Mouse (Mus musculus): ENCODE data around the gene Lat2. TPM values are rescaled to one million over a fixed set of nuclear protein-coding genes. Genes with fewer than 3 reads are reported as not detected.
"Not testable (repeated sequence)": the region's sequence is repeated elsewhere in the genome, so short reads cannot be mapped to it uniquely, and the experiment has no call there.

The Lat2 gene
- 0.65 TPM for polyA plus RNA-seq (2021)

- no peak for TF ChIP-seq CTCF (IDR thresholded peaks at IDR 0.05)
- ChIA-PET POLR2A (no interaction called here), CTCF (interaction anchor here (1.4 kb wide), 1 partner anchor 121 kb away, joined by 3 read pairs; no protein-coding TSS in a partner anchor)
- in situ Hi-C loops (cut with MboI; ENCODE audit: low pct_unique_long_range_greater_than_20kb): no loop called here
- DNase-seq (ENCODE audit: low read depth, low spot score): no peak
- no peak for ATAC-seq
- no peaks in the 10 kb centered on the region for H3K27me3 ChIP-seq
These were observed at the start of gene Lat2 for GRCm38 (mm10) chr5:134614802-134615201. Lat2 (minus strand) TSS chr5:134615025.

GRCm38 (mm10) chr5:134656708-134657107, 41.9 kb upstream of the Lat2 start:
- DNase-seq (ENCODE audit: low read depth, low spot score) (no peak), ATAC-seq (no peak)
- in situ Hi-C loops (cut with MboI; ENCODE audit: low pct_unique_long_range_greater_than_20kb): no loop called here
- CTCF ChIA-PET: no interaction called here
- no peak for TF ChIP-seq CTCF (IDR thresholded peaks at IDR 0.05)
- POLR2A ChIA-PET: no interaction called here
- H3K27me3 ChIP-seq: no peaks in the 10 kb centered on the region

GRCm38 (mm10) chr5:134652015-134652414, 37.2 kb upstream of the Lat2 start:
- POLR2A ChIA-PET: no interaction called here
- in situ Hi-C loops (cut with MboI; ENCODE audit: low pct_unique_long_range_greater_than_20kb): no loop called here
- no peak for ATAC-seq
- CTCF ChIA-PET: interaction anchor here (1.3 to 1.5 kb wide), 2 partner anchors 33 to 37 kb away, joined by 3 to 5 read pairs; partner anchors contain the start of gene Limk1
- no peak for DNase-seq (ENCODE audit: low read depth, low spot score)
- no peak for TF ChIP-seq CTCF (IDR thresholded peaks at IDR 0.05)
- no peaks in the 10 kb centered on the region for H3K27me3 ChIP-seq

- H3K27me3 ChIP-seq: no peaks in the 10 kb centered on the region
- no peak for ATAC-seq
- peak; percentile 88 for TF ChIP-seq CTCF (IDR thresholded peaks at IDR 0.05)
- in situ Hi-C loops (cut with MboI; ENCODE audit: low pct_unique_long_range_greater_than_20kb): no loop called here
- CTCF ChIA-PET: interaction anchor here (1.1 to 1.5 kb wide), 4 partner anchors 32 to 100 kb away, joined by 3 to 5 read pairs (median 4); partner anchors contain the start of gene Limk1
- POLR2A ChIA-PET: no interaction called here
- no peak for DNase-seq (ENCODE audit: low read depth, low spot score)
These were observed 36.1 kb upstream of the Lat2 start for GRCm38 (mm10) chr5:134650926-134651325.

- H3K27me3 ChIP-seq; ATAC-seq; CTCF ChIA-PET; POLR2A ChIA-PET; DNase-seq (ENCODE audit: low read depth, low spot score); in situ Hi-C loops (cut with MboI; ENCODE audit: low pct_unique_long_range_greater_than_20kb): not testable (repeated sequence)
These were observed 34.2 kb upstream of the Lat2 start for GRCm38 (mm10) chr5:134648976-134649375.

GRCm38 (mm10) chr5:134647394-134647793, 32.6 kb upstream of the Lat2 start:
- H3K27me3 ChIP-seq: no peaks in the 10 kb centered on the region
- TF ChIP-seq CTCF (IDR thresholded peaks at IDR 0.05): no peak
- ATAC-seq (no peak), DNase-seq (ENCODE audit: low read depth, low spot score) (no peak)
- ChIA-PET POLR2A (no interaction called here), CTCF (no interaction called here)
- in situ Hi-C loops (cut with MboI; ENCODE audit: low pct_unique_long_range_greater_than_20kb): no loop called here

- in situ Hi-C loops (cut with MboI; ENCODE audit: low pct_unique_long_range_greater_than_20kb): no loop called here
- H3K27me3 ChIP-seq: no peaks in the 10 kb centered on the region
- CTCF ChIA-PET: no interaction called here
- peak; percentile 40 for TF ChIP-seq CTCF (IDR thresholded peaks at IDR 0.05)
- DNase-seq (ENCODE audit: low read depth, low spot score) (no peak), ATAC-seq (no peak)
- POLR2A ChIA-PET: no interaction called here
These were observed 31.6 kb upstream of the Lat2 start for GRCm38 (mm10) chr5:134646461-134646860.

GRCm38 (mm10) chr5:134644643-134645118, 29.9 kb upstream of the Lat2 start:
- in situ Hi-C loops (cut with MboI; ENCODE audit: low pct_unique_long_range_greater_than_20kb): no loop called here

GRCm38 (mm10) chr5:134644121-134644520, 29.3 kb upstream of the Lat2 start:
- in situ Hi-C loops (cut with MboI; ENCODE audit: low pct_unique_long_range_greater_than_20kb): no loop called here
- POLR2A ChIA-PET: no interaction called here
- no peak for ATAC-seq

More at GRCm38 (mm10) chr5:134644643-134645118, 29.9 kb upstream of the Lat2 start:
- POLR2A ChIA-PET: no interaction called here
- DNase-seq (ENCODE audit: low read depth, low spot score) (no peak), ATAC-seq (no peak)
- CTCF ChIA-PET: interaction anchor here (1.1 to 1.4 kb wide), 4 partner anchors 9 to 27 kb away, joined by 3 to 4 read pairs (median 3); no protein-coding TSS in a partner anchor
- H3K27me3 ChIP-seq: no peaks in the 10 kb centered on the region
- no peak for TF ChIP-seq CTCF (IDR thresholded peaks at IDR 0.05)

GRCm38 (mm10) chr5:134640371-134640770, 25.5 kb upstream of the Lat2 start:
- no peak for TF ChIP-seq CTCF (IDR thresholded peaks at IDR 0.05)
- no peak for ATAC-seq
- H3K27me3 ChIP-seq: no peaks in the 10 kb centered on the region
- in situ Hi-C loops (cut with MboI; ENCODE audit: low pct_unique_long_range_greater_than_20kb): no loop called here
- ChIA-PET POLR2A (no interaction called here), CTCF (interaction anchor here (1.2 kb wide), 1 partner anchor 149 kb away, joined by 3 read pairs; no protein-coding TSS in a partner anchor)
- DNase-seq (ENCODE audit: low read depth, low spot score): no peak

More at GRCm38 (mm10) chr5:134644121-134644520, 29.3 kb upstream of the Lat2 start:
- CTCF ChIA-PET: interaction anchor here (0.9 to 1.4 kb wide), 5 partner anchors 9 to 150 kb away, joined by 3 to 4 read pairs (median 3); no protein-coding TSS in a partner anchor
- TF ChIP-seq CTCF (IDR thresholded peaks at IDR 0.05): no peak
- H3K27me3 ChIP-seq: no peaks in the 10 kb centered on the region
- DNase-seq (ENCODE audit: low read depth, low spot score): no peak

- no peaks in the 10 kb centered on the region for H3K27me3 ChIP-seq
- no peak for TF ChIP-seq CTCF (IDR thresholded peaks at IDR 0.05)
- DNase-seq (ENCODE audit: low read depth, low spot score) (peak; percentile 87), ATAC-seq (peak; percentile 90)
- ChIA-PET POLR2A (interaction anchor here (0.6 kb wide), 1 partner anchor 54 kb away, joined by 3 read pairs; no protein-coding TSS in a partner anchor), CTCF (no interaction called here)
- in situ Hi-C loops (cut with MboI; ENCODE audit: low pct_unique_long_range_greater_than_20kb): no loop called here
These were observed 24.5 kb upstream of the Lat2 start, which contains the start of gene Eif4h for GRCm38 (mm10) chr5:134639269-134639682. Eif4h (minus strand) TSS chr5:134639490.
